Mouse (Mus musculus): ENCODE measurements at regions not wholly inside any gene's neighbourhood (a gene's known extent, or its start where the extent isn't known, plus 50 kb on each side); places are given as distances from the start of the nearest gene placed in this dataset.
A peak's percentile ranks its signal among the peaks of the same experiment; 100 is the strongest.

DNA sequence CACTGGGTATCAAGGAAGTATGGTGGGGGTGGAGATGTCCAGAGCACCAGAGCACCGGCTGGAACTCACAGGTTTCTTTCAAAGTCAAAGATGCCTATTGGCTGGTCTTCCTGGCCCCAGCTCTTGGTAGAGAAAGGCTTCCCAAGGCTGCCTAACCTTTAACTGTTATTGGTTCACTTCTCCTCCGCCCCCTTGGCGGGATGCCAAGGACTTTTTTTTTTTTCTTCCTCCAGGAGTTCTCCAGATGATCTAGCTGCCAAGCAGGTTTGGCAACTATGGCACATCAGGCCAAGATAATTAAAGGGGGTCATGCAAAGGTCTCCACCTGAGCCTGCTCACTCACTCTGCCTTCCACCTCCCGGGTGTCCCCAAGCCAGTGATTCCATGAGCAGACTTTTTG lies 67.5 kb downstream of the Sc5d start:
- Histone ChIP-seq H3K27ac (peak overlapping the region; percentile 55), H3K36me3 (no peaks in the 10 kb centered on the region), H3K4me3 (no peak overlapping the region), H3K4me2 (no peak overlapping the region), H3K27me3 (no peaks in the 10 kb centered on the region), H3K9ac (no peak overlapping the region), H3K9me3 (no peaks in the 10 kb centered on the region), H3K4me1 (peaks cover 39% of the 10 kb centered on the region)
- ATAC-seq (ENCODE audit: borderline replicate concordance, extremely low read depth, low FRiP score, low TSS enrichment) = peak; percentile 66; the same call in 1 of the 2 replicates
- WGBS = 48% methylated on average over 4 of the region's 4 CpGs

DNA sequence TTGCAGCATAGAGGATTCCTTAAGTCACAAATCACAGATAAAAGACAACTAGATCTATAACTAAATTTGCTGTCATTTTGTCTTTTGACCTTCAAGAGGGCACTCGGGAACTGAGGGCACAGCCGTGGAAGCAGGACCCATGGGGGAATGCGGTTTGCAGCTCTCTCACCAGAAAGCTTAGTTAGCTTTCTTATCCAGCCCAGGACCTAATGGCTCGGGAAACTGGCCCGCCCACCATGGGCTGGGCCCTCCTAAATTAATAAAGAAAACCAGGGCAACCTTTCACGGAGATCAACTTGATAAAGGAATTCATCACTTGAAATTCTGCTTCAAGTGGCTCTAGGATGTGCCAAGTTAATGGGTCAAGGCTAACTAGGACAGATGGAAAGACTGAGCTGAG lies 67.9 kb downstream of the Sc5d start:
- no peak overlapping the region for H3K4me3 ChIP-seq
- no peaks in the 10 kb centered on the region for H3K9me3 ChIP-seq
- WGBS = 66% methylated on average over 6 of the region's 6 CpGs
- H3K27ac ChIP-seq = peak overlapping the region; percentile 55
- no peak overlapping the region for H3K4me2 ChIP-seq
- no peaks in the 10 kb centered on the region for H3K27me3 ChIP-seq
- no peak for ATAC-seq (ENCODE audit: borderline replicate concordance, extremely low read depth, low FRiP score, low TSS enrichment)
- H3K9ac ChIP-seq = no peak overlapping the region
- no peaks in the 10 kb centered on the region for H3K36me3 ChIP-seq
- H3K4me1 ChIP-seq = peaks cover 39% of the 10 kb centered on the region

DNA sequence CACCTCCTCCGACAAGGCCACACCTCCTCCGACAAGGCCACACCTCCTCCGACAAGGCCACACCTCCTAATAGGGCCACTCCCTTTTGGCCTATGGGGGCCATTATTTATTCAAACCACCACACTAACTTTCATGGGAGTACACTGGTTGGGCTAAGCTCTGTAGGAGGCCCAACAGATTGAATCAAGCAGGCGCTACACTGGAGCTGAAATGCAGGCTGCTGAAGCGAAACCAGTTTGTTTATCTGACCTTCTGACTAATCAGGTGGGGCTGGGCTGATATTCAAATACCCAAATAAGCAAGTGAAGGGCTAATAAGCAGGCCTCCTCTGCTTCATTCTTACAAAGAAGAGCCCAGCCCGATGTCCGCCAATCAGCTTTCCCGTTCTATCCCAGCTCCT lies 68.4 kb downstream of the Sc5d start:
- Histone ChIP-seq H3K9me3 (no peaks in the 10 kb centered on the region), H3K9ac (no peak overlapping the region), H3K27ac (peak overlapping the region; percentile 55), H3K27me3 (no peaks in the 10 kb centered on the region), H3K4me3 (no peak overlapping the region), H3K36me3 (no peaks in the 10 kb centered on the region), H3K4me2 (no peak overlapping the region), H3K4me1 (peaks cover 39% of the 10 kb centered on the region)
- WGBS = 75% methylated on average over 8 of the region's 8 CpGs
- no peak for ATAC-seq (ENCODE audit: borderline replicate concordance, extremely low read depth, low FRiP score, low TSS enrichment)

DNA sequence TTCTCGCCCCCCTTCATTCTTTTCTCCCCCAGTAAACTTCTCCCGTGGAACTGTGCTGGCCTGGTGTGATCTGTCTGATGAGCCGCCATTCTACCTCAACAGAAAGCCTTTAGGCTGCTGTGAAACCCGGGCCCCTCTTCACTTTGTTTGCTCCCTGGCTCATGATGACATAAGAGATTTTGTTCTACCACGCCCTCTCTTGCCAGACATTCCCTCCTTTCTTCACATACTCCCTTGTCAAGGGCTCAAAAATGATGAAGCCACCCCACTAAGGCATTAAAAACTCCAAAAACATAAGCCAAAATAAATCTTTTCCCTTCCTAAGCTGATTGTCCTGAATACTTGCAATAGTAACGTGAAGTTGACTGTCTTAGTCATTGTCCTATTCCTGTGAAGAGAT lies 69.1 kb downstream of the Sc5d start:
- H3K4me1 ChIP-seq = peaks cover 39% of the 10 kb centered on the region
- H3K27me3 ChIP-seq = no peaks in the 10 kb centered on the region
- peak overlapping the region; percentile 10; the same call in 1 of the 2 replicates for H3K27ac ChIP-seq
- H3K4me3 ChIP-seq = no peak overlapping the region
- H3K4me2 ChIP-seq = no peak overlapping the region
- H3K9ac ChIP-seq = no peak overlapping the region
- no peaks in the 10 kb centered on the region for H3K9me3 ChIP-seq
- no peaks in the 10 kb centered on the region for H3K36me3 ChIP-seq
- ATAC-seq (ENCODE audit: borderline replicate concordance, extremely low read depth, low FRiP score, low TSS enrichment) = no peak
- WGBS = 64% methylated on average over 6 of the region's 6 CpGs

DNA sequence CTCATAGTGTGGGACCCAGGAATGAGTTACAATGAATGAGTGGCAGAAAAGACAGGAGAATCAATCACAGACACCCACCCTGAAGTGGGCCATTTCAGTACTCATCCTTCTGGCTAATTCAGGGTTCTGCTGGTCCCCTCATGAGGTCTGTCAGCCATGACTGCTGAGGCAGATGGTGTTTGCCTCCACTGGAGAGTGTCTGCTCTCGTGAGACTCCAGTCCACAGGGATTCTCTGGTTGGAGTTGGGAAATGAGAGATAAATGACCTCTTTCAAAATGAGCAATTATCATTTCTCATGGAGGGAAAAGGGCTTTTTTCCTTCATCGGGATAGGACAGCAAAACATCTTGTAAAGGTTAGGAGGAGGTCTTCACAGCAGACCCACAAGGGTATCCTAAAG lies 69.9 kb downstream of the Sc5d start:
- H3K27ac ChIP-seq = no peak overlapping the region
- peaks cover 39% of the 10 kb centered on the region for H3K4me1 ChIP-seq
- H3K9ac ChIP-seq = no peak overlapping the region
- no peaks in the 10 kb centered on the region for H3K27me3 ChIP-seq
- WGBS = 62% methylated on average over 2 of the region's 2 CpGs
- no peak for ATAC-seq (ENCODE audit: borderline replicate concordance, extremely low read depth, low FRiP score, low TSS enrichment)
- no peak overlapping the region for H3K4me2 ChIP-seq
- no peaks in the 10 kb centered on the region for H3K9me3 ChIP-seq
- no peaks in the 10 kb centered on the region for H3K36me3 ChIP-seq
- no peak overlapping the region for H3K4me3 ChIP-seq

DNA sequence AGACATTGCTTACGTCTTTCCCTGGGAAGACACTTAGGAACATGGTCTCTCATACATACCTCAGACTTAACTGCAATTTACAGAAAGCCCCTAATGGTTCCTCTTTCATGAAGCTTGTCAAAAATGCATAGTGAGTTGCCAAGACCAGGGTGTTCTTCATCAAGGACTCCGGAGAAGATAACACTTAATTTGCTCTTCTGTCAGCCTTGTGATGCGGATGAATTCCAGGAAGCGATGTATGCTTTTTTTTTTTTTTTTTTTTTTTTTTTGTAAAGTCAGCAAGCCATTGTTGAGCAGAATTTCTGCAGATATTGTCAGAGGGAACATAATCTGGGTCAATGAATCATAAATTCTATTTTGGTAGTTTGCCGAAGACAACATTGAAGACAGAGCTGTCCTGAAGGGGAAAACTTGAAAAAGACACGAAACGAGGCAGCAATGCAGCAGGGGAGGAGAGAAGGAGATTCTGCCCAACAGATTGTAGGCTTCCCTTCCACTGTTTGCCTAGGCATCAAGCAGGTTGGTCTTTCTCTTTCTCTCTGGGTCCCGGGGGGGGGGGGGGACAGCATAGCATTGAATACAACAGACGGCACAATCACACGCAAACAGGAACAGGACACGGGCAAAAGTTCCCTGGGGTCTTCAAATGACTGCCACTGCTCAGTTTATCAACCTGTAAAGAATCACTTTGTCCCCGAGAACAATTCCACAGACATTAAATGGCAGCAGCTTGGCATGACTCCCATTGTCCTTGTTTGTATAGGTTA lies 69.1 kb upstream of the Sorl1 start:
- H3K4me2 ChIP-seq = no peak overlapping the region
- 52% methylated on average over 12 of the region's 12 CpGs for WGBS
- no peaks in the 10 kb centered on the region for H3K36me3 ChIP-seq

DNA sequence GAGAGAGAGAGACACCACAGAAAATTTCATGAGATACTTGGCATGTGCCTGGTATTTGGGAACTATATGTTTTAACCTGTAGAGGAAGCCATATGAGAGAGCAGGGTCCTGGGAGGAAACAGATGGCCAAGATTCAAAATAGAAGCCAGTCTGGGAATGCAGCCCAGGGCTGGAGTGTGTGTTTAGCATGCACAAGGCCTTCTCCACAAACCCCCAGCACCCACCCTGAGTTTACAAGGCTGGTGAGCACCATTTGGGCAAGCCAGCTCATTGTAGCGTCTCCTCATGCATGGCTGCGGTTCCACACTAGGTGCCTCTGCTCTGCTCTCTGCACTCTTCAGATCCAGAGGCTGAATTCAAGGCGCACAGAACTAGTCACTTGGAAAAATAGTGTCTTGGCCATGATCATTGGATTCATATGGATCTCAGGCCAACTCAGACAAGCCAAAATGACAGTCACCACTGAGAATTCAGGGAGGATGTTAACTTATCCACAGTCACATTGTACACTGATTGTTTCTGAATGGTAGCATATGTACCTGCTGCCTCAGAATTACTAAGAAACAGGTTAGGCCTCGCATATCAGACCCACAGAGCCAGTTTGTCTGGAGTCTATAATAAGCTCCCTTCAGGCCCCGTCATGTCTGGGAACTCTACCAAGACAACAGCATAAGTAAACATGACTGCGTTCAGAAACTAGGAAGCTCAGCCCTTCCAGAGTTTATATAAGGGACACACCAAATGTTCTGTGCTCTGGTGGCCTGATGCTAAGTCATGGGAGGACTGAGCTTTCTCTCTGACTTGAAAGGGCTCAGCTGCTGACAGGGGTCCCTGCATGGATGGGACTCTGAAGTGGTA lies 63.5 kb upstream of the Sorl1 start:
- Histone ChIP-seq H3K36me3 (no peaks in the 10 kb centered on the region), H3K9me3 (no peaks in the 10 kb centered on the region), H3K27me3 (no peaks in the 10 kb centered on the region), H3K4me1 (peaks cover 38% of the 10 kb centered on the region), H3K27ac (peak overlapping the region; percentile 83), H3K9ac (no peak overlapping the region), H3K4me2 (no peak overlapping the region), H3K4me3 (no peak overlapping the region)
- ATAC-seq (ENCODE audit: borderline replicate concordance, extremely low read depth, low FRiP score, low TSS enrichment) = peak; percentile 82; the same call in 1 of the 2 replicates
- whole genome bisulfite sequencing = 43% methylated on average over 6 of the region's 6 CpGs

More for the DNA sequence above, 69.1 kb upstream of the Sorl1 start:
- Histone ChIP-seq H3K4me1 (peaks cover 45% of the 10 kb centered on the region), H3K27ac (no peak overlapping the region), H3K4me3 (no peak overlapping the region), H3K9me3 (no peaks in the 10 kb centered on the region), H3K27me3 (no peaks in the 10 kb centered on the region), H3K9ac (no peak overlapping the region)
- no peak for ATAC-seq (ENCODE audit: borderline replicate concordance, extremely low read depth, low FRiP score, low TSS enrichment)

DNA sequence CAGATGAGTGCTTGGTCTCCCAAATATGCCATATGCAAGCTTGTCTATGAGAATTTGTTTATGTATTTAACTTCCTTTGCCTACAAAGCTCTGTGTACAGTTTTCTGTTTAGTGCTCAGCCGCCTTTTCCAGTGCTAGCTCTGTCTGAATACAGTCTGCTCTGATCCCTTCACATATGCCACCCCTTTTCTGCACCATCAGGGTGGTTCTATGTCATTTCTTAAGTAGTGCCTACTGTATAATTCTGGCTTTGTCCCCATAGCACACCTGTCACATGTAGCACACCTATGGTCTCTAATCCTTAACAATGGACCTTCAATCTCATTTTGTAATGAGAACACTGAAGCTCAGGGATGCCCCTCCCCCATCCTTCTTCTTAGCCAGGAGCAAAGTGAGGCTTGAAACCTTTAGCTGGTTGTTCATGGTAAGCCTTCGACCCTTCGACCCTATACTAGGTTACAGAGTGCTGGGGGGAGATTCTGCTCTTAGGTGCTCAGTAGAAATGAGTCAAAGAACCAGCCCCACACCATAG lies 60.1 kb upstream of the Sorl1 start:
- H3K9me3 ChIP-seq = no peaks in the 10 kb centered on the region
- H3K4me3 ChIP-seq = no peak overlapping the region
- peaks cover 45% of the 10 kb centered on the region for H3K4me1 ChIP-seq
- H3K4me2 ChIP-seq = no peak overlapping the region
- no peaks in the 10 kb centered on the region for H3K27me3 ChIP-seq
- no peak overlapping the region for H3K27ac ChIP-seq
- H3K9ac ChIP-seq = no peak overlapping the region
- ATAC-seq (ENCODE audit: borderline replicate concordance, extremely low read depth, low FRiP score, low TSS enrichment) = no peak
- H3K36me3 ChIP-seq = no peaks in the 10 kb centered on the region
- WGBS = 58% methylated on average over 3 of the region's 3 CpGs

DNA sequence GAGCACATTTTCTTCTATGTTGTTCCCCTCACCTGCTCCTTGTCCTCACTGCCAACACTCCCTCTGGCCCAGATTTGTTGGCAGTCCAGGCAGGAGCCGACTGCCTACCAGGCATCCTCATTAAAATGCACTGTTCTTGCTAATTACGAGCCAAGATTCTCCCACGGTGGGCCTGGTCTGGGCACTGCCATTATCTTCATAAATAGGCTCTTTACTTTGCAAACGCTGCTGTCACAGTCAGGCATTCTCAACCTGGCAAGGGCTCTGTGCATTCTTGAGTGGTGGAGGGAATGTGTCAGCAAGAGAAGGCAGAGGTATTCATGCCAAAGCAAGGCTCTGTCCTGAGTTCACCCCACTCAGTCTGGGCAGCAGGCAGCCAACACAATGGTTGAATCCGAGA lies 59.4 kb upstream of the Sorl1 start:
- Histone ChIP-seq H3K36me3 (no peaks in the 10 kb centered on the region), H3K4me1 (peaks cover 42% of the 10 kb centered on the region), H3K4me2 (no peak overlapping the region), H3K27me3 (no peaks in the 10 kb centered on the region), H3K27ac (no peak overlapping the region), H3K9ac (no peak overlapping the region), H3K4me3 (no peak overlapping the region), H3K9me3 (no peaks in the 10 kb centered on the region)
- no peak for ATAC-seq (ENCODE audit: borderline replicate concordance, extremely low read depth, low FRiP score, low TSS enrichment)
- WGBS = 45% methylated on average over 5 of the region's 5 CpGs

DNA sequence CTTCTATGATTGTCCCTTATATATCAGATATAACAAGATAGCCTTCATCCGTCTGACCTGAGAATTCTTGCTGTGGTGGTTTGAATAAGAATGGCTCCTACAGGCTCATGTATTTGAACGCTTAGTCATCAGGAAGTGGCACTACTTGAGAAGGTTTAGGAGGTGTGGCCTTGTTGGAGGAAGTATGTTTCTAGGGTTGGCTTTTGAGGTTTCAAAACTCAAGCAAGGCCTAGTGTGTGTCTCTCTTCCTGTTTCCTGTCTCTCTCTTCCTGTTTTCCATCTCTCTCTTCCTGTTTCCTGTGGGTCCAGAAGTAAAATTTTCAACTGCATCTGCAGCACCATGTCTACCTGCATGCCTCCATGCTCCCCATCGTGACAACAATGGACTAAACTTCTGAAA lies 58.3 kb upstream of the Sorl1 start:
- Histone ChIP-seq H3K27ac (no peak overlapping the region), H3K4me2 (no peak overlapping the region), H3K36me3 (no peaks in the 10 kb centered on the region), H3K4me3 (no peak overlapping the region), H3K9me3 (no peaks in the 10 kb centered on the region), H3K4me1 (peaks cover 32% of the 10 kb centered on the region), H3K27me3 (no peaks in the 10 kb centered on the region), H3K9ac (no peak overlapping the region)
- no peak for ATAC-seq (ENCODE audit: borderline replicate concordance, extremely low read depth, low FRiP score, low TSS enrichment)
- 94% methylated on average over 3 of the region's 3 CpGs for WGBS

DNA sequence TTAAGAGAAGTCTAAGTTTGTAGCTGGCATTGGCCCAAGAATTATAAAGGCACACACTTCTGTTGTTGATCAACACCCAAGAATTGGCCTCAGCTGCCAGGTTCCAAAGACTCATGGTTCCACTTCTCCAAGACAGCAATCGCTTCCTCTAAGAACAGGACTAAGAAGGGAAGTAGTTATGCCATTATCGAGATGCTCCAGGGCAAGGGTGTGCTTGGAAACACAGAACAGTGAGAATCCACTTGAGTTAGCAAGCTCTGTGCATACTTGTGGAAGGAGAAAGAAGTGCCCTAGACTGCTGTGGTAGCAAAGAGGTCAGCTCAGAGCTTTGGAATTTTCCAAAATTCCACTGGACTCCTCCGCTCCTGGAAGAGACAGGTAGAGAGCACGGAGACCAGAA lies 56.1 kb upstream of the Sorl1 start:
- Histone ChIP-seq H3K4me3 (no peak overlapping the region), H3K27me3 (no peaks in the 10 kb centered on the region), H3K27ac (peak overlapping the region; percentile 60; the same call in 1 of the 2 replicates), H3K36me3 (no peaks in the 10 kb centered on the region), H3K9me3 (no peaks in the 10 kb centered on the region), H3K4me2 (no peak overlapping the region), H3K9ac (no peak overlapping the region), H3K4me1 (peaks cover 24% of the 10 kb centered on the region)
- 62% methylated on average over 4 of the region's 4 CpGs for WGBS
- ATAC-seq (ENCODE audit: borderline replicate concordance, extremely low read depth, low FRiP score, low TSS enrichment) = peak; percentile 64
